Mouse (Mus musculus): ENCODE data around the gene Cux2. TPM values are rescaled to one million over a fixed set of nuclear protein-coding genes. Genes with fewer than 3 reads are reported as not detected.

The Cux2 gene
- polyA plus RNA-seq, 1 experiment, result 0.07 TPM

DNA sequence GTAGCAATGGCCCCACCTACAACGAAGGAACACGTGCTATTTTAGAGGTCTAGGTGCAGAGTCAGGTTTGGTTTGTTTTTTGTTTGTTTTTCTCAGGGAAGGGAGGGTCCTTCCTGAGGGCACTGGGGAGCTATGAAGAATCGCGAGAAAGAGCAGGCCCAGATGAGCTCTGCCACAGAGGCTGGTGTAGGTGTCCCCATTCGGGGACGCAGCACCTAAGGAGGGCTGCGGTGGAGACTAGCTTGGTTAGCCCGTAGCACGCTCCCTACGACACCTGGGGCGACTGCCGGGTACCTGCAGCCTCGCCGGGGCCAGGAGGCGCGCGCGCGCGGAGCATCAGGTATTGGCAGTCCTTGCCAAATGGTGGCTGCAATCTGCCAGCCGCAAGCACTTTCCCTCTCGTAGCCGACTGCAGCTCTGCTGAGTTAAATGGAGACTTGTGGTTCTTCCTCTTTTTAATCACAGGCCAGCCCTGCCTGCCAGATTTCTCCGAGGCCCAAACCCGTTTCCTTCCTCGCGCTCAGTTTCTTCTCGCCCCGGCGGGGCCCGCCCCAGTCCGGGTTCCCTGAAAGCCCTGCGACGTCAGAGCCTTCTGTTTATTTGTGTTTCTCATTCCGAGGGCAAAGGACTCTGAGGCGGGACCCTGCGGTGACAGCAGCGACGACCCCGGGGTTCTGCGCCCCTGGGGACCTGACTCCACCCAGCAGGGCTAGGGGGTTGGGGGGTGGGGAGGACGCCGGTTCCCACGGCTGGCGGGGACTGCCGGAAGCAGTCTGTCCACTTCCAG is 211.4 kb downstream of the Cux2 start:
- TF ChIP-seq CTCF (IDR thresholded peaks at IDR 0.05; ENCODE audit: low read depth, low read length), result no peak
- no peak for TF ChIP-seq POLR2A (IDR thresholded peaks at IDR 0.05; ENCODE audit: borderline replicate concordance, low read depth, low read length)
- peaks cover 17% of the 10 kb centered on the region for H3K4me1 ChIP-seq (ENCODE audit: control insufficient read depth, insufficient read depth, low read length)

DNA sequence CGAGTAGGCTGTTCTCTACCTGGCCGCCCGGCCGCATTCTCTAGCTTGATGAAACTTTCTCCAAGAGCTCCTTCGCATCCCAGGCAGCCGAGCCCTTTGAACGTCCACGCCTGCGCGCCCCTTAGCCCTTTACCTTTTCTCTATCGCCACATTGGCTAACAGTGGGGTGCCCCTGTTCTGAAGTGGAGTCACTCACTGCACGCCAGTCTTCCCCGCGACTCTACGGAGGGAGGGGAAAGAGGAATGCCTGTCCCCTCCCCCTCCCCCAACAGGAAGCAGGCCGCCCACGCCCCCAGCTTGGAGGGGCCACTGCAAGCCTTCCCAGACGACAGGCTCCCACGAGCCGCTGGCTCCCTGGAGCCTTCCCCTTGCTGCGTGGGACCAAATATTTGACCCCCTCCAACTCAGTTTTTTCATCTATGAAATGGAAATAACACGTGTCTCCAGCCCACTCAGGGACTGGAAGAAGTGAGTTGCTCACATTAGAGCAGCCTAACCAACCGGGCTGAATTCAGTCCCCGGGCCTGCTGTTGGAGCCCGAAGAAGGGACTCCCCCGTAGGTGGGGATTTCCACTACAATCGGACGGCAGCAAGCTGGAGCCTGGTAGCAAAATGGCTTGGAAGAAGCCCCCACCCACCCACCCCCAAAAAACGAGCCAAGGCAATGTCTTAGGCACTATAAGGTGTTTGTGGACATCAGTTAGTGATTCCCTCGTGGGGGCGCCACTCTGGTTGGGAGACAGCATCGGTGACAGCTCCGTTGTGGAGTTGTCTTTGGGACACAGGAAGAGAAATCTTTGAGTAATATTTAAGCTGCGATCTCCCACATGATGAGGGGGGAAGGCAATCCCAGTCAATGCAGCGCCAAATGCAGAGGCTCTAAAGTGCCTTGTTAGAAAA is 212.2 kb downstream of the Cux2 start, which contains the start of gene Sh2b3:
Gene Sh2b3 (minus strand): TSS at position 206 of the 900 bp plus-strand sequence.
- no peak for TF ChIP-seq CTCF (IDR thresholded peaks at IDR 0.05; ENCODE audit: low read depth, low read length)
- no peak for TF ChIP-seq POLR2A (IDR thresholded peaks at IDR 0.05; ENCODE audit: borderline replicate concordance, low read depth, low read length)
- Histone ChIP-seq H3K4me3 (ENCODE audit: insufficient read depth, low read length) (peak within 1 kb of the TSS; percentile 82), H3K27ac (ENCODE audit: insufficient read depth, low read depth, low read length) (peak within 1 kb of the TSS; percentile 99), H3K4me1 (ENCODE audit: control insufficient read depth, insufficient read depth, low read length) (peaks cover 18% of the 10 kb centered on the region)

More for the DNA sequence above, 211.4 kb downstream of the Cux2 start:
- Histone ChIP-seq H3K4me3 (ENCODE audit: insufficient read depth, low read length) (peak overlapping the region; percentile 79), H3K27ac (ENCODE audit: insufficient read depth, low read depth, low read length) (peak overlapping the region; percentile 97)

DNA sequence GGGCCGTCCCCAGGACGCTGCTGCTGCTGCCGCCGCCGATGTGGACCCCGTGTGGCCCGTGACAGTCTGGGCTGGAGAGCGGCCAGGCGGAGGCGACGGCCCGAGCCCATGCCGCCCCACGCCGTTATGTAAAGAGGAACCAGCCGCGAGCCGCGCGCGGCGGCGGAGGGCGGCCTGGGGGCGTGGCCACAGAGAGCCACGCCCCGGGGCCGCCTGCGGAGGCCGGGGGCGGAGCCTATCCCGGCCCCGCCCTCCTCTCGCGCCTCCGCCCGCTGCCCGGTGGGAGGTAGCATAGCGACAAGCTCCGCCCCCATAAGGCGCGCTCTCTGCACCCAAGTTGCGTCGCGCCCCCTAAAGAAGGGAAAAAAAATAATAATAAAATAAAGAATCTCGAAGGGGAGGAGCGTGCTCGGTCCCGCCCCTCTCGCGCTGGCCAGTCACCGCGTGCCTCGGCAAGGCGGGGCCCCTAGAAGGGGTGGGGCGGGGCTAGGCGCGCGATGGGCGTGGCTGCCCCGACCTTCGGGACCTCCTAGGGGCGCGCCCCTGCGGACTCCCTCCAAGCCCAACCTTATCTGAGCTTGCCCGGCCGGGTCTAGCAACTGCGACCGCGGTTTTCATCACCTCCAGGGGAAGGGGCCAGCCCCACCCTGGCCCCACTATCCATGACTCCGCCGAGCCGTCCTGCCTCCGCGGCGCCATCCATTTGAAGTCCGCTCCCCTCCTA is 213.0 kb downstream of the Cux2 start:
- Histone ChIP-seq H3K4me3 (ENCODE audit: insufficient read depth, low read length) (peak overlapping the region; percentile 82), H3K4me1 (ENCODE audit: control insufficient read depth, insufficient read depth, low read length) (peaks cover 23% of the 10 kb centered on the region), H3K27ac (ENCODE audit: insufficient read depth, low read depth, low read length) (peak overlapping the region; percentile 99)
- TF ChIP-seq CTCF (IDR thresholded peaks at IDR 0.05; ENCODE audit: low read depth, low read length), result no peak
- TF ChIP-seq POLR2A (IDR thresholded peaks at IDR 0.05; ENCODE audit: borderline replicate concordance, low read depth, low read length), result peak; percentile 33; the same call in 1 of the 2 replicates

DNA sequence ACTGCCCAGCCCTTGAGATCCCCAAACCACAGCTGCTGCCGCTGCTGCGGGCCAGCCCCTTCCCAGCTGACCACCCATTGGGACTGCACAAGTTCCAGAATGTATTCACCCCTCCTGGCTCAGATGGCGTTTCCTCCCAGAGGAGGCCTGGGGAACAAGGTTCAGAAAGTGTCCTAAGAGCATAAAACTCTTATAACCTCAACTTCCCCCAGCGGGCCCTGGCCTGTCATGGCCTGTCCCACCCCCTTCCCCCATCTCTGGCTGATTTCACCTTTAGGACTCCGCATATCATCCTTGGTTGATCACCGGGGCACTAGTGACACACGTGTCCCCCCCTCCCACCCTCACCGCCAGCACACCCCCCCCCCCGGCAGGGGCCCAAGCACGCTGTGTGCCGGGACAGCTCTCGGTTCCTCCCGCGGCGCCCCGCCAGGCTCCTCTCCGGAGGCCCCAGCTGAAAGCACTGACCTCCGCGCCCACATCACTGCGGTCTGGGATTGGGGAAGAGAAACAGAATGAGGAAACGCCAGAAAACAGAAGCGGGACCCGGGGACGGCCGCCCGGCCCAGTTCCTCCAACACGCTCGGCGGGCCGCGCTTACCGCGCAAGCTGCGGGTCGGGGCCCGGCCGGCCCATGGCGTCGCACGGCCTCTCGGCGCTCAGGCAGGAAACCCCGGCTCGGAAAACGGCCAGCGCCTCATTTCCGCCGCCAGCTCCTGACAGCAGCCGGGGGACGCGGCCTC is 213.8 kb downstream of the Cux2 start:
- Histone ChIP-seq H3K27ac (ENCODE audit: insufficient read depth, low read depth, low read length) (peak overlapping the region; percentile 99), H3K4me3 (ENCODE audit: insufficient read depth, low read length) (peak overlapping the region; percentile 82), H3K4me1 (ENCODE audit: control insufficient read depth, insufficient read depth, low read length) (peaks cover 25% of the 10 kb centered on the region)
- no peak for TF ChIP-seq CTCF (IDR thresholded peaks at IDR 0.05; ENCODE audit: low read depth, low read length)
- TF ChIP-seq POLR2A (IDR thresholded peaks at IDR 0.05; ENCODE audit: borderline replicate concordance, low read depth, low read length), result no peak

DNA sequence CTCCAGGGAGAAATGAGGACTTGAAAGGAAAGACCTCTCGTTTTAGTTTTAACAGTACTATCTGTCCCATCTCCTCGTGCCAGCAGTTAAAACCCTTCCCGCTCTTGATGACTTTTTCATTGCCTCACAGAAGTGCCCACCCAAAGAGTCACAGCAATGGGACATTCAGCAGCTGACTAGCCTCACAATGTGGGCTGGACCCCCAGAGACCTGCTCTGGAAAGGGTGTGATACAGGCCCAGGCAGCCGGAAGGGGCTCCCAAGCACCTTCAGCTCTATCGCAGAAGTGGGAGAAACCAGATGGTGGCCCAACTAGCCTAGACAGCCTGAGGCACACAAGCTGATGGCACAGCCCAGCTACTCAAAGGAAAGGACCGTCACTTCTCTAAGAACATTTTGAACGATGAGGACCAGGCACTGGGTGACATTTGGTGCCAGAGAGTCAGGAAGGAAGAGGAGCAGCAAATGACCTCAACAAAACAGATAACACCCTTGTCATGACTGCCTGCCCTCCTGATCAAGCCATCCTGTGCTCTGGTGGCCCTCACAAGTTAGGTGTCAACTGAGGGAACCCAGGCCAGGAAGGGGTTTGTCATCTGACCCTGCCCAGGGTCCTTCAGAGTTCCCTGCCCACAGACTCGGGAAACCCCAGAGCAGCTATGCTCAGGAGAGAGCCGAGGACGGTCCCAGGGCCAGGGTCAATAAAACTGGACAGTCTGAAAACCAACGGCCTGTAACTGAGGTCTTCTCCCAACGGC is 214.7 kb downstream of the Cux2 start:
- Histone ChIP-seq H3K4me3 (ENCODE audit: insufficient read depth, low read length) (peak overlapping the region; percentile 82), H3K27ac (ENCODE audit: insufficient read depth, low read depth, low read length) (peak overlapping the region; percentile 99), H3K4me1 (ENCODE audit: control insufficient read depth, insufficient read depth, low read length) (peaks cover 33% of the 10 kb centered on the region)
- TF ChIP-seq POLR2A (IDR thresholded peaks at IDR 0.05; ENCODE audit: borderline replicate concordance, low read depth, low read length) (no peak), CTCF (IDR thresholded peaks at IDR 0.05; ENCODE audit: low read depth, low read length) (no peak)

DNA sequence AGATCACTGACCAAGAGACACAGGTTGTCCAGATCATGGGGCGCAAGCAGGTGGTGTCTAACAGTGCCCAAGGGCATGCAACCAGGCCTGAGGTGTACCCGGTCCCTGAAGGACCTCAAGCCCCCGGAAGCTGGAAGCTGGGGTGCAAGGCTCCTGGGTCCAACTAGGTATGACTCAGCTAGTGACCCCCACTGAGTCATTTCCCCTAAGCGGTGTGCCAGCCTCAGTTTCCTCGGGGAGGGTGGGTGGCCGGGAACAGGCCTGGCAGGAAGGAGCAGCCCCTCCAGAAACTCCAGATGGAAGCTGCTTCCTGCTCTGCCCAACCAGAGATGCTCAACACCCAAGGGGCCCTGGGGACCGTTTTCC is 215.7 kb downstream of the Cux2 start:
- Histone ChIP-seq H3K4me3 (ENCODE audit: insufficient read depth, low read length) (peak overlapping the region; percentile 82), H3K4me1 (ENCODE audit: control insufficient read depth, insufficient read depth, low read length) (peaks cover 35% of the 10 kb centered on the region), H3K27ac (ENCODE audit: insufficient read depth, low read depth, low read length) (peak overlapping the region; percentile 99)
- TF ChIP-seq CTCF (IDR thresholded peaks at IDR 0.05; ENCODE audit: low read depth, low read length) (no peak), POLR2A (IDR thresholded peaks at IDR 0.05; ENCODE audit: borderline replicate concordance, low read depth, low read length) (no peak)

DNA sequence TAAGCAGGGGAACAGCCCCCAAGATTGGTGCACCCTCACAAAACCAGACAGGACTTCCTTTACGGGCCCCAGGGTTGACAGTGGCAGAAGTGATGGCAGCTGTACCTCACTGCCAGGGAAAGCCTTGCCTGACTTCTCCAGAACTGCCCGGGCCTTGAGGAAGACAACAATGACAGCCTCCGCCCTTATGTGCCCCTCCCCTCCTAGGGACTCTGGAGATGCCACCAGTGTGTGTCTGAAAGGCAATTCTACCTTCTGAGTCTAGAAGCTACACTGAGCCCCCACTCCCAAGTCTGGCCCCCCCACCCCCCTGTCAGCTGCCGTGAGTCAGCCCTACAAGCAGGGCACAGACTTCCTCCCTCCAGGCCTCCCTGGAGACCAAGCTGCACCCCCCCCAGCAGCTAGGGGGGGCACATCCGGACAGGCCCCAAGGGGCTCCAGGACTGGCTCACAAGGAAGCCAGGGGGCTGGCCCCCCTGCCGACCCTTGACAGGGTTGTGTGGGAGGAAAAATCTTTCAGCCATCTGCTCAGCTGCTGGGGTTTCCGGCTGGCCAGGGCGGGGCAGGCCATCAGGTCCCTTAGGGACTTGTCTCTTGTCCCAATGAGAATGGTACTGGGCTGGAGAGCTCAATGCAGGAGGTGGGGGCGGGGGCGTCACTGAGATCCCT is 216.2 kb downstream of the Cux2 start:
- Histone ChIP-seq H3K4me1 (ENCODE audit: control insufficient read depth, insufficient read depth, low read length) (peaks cover 32% of the 10 kb centered on the region), H3K27ac (ENCODE audit: insufficient read depth, low read depth, low read length) (peak overlapping the region; percentile 99)

DNA sequence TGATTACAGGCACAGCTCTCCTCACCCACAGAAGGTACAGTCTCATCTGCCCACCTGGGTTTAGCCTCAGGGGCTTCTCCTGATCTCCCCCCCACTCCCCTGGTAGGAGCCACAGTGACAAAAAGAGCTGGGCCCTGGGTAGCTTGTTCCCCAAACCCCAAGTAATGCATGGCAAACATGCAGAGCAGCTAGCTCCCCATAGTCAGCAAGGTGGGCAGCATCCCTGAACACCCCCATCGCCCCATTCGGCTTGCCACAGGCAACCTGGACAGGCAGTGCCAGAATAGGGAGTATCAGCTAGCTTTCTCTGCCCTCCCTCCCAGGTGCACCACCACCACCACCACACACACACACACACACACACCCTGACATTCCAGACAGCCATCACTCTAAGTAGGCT is 216.7 kb downstream of the Cux2 start:
- H3K4me1 ChIP-seq (ENCODE audit: control insufficient read depth, insufficient read depth, low read length), result peaks cover 32% of the 10 kb centered on the region

More for the DNA sequence above, 216.2 kb downstream of the Cux2 start:
- no peak for TF ChIP-seq POLR2A (IDR thresholded peaks at IDR 0.05; ENCODE audit: borderline replicate concordance, low read depth, low read length)
- no peak for TF ChIP-seq CTCF (IDR thresholded peaks at IDR 0.05; ENCODE audit: low read depth, low read length)
- peak overlapping the region; percentile 82 for H3K4me3 ChIP-seq (ENCODE audit: insufficient read depth, low read length)

More for the DNA sequence above, 216.7 kb downstream of the Cux2 start:
- Histone ChIP-seq H3K27ac (ENCODE audit: insufficient read depth, low read depth, low read length) (peak overlapping the region; percentile 99), H3K4me3 (ENCODE audit: insufficient read depth, low read length) (peak overlapping the region; percentile 82)
- TF ChIP-seq POLR2A (IDR thresholded peaks at IDR 0.05; ENCODE audit: borderline replicate concordance, low read depth, low read length) (0 out of 2 replicates have a peak, but pooled peaks have one; percentile 4), CTCF (IDR thresholded peaks at IDR 0.05; ENCODE audit: low read depth, low read length) (no peak)

Measured in bone marrow macrophage, adult 2 months (primary cell).